Mouse (Mus musculus): Measurements from ENCODE around the gene Ube2o. TPM values are rescaled to one million over a fixed set of nuclear protein-coding genes. Genes with fewer than 3 reads are reported as not detected.
"Not testable (repeated sequence)": the region's sequence is repeated elsewhere in the genome, so short reads cannot be mapped to it uniquely, and the experiment has no call there.

Ube2o gene
- total RNA-seq, 2 experiments from 2014 or later: 134 to 139 TPM

DNA sequence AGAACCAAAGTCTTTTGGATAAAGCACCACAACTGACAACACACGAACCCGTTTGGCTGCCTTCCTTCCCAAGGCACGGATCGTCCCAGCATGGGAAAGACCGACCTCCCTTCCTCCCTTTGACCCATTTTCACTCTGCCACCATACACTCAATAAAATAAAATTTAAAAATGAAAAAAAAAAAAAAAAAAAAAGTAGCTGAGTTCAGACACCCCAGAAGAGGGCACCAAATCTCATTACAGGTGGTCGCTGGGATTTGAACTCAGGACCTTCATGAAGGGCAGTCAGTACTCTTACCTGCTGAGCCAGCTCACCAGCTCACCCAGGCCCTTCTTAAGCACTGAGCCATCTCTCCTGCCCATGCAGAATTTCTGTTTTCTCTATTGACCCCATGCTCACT lies 82.2 kb downstream of the Ube2o start:
- intact Hi-C loops (cut with DNase I): no loop called here

DNA sequence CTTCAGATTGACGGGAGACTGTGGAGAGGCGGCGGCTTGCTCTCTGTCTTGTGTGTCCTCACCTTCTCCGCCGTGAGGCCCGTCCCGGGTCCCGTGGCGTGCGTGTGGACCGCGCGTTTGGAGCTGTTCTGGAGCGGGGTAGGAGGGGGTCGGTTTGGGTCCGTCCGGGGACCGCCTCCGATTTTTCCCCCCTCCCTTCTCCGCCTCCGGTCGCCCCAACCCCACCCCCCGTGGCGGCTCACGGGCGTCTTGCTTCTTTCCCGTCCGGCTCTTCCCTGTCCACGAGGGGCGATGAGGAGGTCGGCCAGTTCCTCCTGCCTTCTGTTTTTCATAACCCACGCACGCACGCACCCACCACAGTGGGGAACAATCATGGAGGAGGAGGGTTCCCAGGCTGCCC lies 82.7 kb downstream of the Ube2o start:
- intact Hi-C loops (cut with DNase I): no loop called here
- no peak for DNase-seq (ENCODE audit: low spot score in 2 of 2)

More for the DNA sequence above, 82.2 kb downstream of the Ube2o start:
- no peak for DNase-seq (ENCODE audit: low spot score in 2 of 2)

DNA sequence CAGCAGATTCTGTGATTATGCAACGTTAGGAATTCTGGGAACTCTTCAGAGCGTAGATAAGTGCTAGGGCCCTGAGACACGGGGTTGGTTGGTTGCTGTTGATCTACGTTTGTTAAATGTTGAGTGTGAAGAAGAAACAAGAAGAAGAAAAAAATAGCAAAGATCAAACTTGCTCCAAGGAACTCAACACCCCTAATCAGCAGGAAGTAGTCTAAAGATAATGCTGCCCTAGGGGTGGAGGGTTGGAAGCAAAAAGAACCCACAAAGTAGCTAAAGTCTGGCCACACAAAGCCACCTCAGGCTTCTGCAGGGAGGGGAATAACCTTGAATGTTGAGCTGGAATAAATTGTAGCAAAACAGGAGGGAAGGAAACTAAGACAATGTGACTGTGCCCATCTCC lies 83.9 kb downstream of the Ube2o start:
- intact Hi-C loops (cut with DNase I): no loop called here
- DNase-seq (ENCODE audit: low spot score in 2 of 2): no peak

DNA sequence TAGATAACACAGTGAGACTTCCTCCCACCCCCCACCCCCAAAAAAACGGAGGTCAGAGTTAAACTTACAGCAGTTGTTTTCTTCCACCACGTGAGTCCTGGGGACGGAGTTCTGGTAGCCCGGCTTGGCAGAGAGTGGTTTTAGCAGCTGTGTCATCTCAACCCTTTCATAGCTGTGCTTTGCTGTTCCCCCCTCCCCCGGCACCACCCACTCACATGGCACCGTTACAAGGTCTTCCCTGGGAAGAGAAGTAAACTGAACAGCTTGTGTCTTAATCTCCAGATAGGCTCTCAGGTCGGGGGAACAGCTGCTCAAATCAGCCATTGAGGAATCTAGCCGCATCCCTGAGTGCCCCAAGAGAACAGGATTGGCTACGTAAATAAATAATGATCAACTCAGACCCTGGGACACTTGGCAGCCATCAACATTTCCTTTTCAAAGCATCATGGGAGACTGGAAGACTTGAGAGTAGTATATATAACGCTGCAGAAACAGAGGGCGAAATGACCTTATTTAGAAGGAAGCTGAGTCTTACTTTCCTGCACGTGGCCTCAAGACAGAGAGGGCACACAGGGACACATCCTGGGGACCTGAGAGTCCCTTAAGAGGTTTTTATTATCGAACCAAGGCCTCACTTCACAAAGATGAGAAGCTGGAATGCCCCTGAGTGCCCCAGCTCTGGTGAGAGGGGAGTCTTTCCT lies 86.6 kb downstream of the Ube2o start:
- DNase-seq (ENCODE audit: low spot score in 2 of 2): peak; percentile 67 to 89
- intact Hi-C loops (cut with DNase I): loop anchor here (5.0 kb wide), 1 partner anchor 38 kb away; the partner anchor contains the start of gene Sphk1

DNA sequence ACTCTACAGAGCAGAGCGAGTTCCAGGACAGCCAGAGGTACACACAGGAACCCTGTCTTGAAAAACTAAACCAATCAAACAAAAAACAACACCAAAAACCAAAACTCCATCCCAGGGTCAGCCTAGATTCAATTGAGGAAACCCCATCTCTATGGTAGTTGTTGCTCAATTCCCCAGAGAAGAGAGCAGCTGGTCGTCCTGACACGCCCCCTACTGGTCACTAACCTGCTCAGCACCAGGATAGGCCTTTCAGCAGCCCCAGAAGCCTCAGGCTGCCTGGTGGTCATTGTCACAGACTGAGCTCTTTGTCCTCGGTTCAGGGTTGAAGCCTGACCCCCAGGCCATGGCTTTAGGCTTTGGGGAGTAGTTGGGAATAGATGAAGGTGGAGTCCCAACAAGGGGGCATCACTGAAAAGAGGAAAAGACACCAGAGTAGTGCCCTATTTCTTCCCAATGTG lies 87.4 kb downstream of the Ube2o start, which contains the start of gene Prpsap1:
Prpsap1 (minus strand) TSS at position 408 of the 458 bp plus-strand sequence.
- no peak for DNase-seq (ENCODE audit: low spot score in 2 of 2)
- intact Hi-C loops (cut with DNase I): loop anchor here (5.0 kb wide), 1 partner anchor 38 kb away; the partner anchor contains the start of gene Sphk1

DNA sequence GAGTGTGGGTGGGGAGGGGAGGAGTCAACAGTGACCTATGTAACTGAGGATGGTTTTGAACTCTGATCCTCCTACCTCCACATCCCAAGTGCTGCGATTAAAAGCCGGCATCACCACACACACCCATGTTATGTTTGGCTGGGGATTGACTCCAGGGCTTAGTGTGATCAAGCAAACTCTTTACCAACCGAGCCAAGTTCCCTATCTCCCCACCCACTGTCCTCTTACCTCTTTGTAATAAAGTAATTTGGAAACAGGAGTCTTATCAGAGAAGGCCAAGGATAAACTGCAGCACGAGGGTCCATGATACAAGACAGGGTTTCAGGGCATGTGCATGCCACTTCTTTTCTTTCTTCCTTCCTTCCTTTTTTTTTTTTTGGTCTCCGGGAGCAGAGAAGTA lies 88.1 kb downstream of the Ube2o start:
- DNase-seq (ENCODE audit: low spot score in 2 of 2): no peak
- intact Hi-C loops (cut with DNase I): loop anchor here (5.0 kb wide), 1 partner anchor 39 kb away; the partner anchor contains the start of gene Sphk1

DNA sequence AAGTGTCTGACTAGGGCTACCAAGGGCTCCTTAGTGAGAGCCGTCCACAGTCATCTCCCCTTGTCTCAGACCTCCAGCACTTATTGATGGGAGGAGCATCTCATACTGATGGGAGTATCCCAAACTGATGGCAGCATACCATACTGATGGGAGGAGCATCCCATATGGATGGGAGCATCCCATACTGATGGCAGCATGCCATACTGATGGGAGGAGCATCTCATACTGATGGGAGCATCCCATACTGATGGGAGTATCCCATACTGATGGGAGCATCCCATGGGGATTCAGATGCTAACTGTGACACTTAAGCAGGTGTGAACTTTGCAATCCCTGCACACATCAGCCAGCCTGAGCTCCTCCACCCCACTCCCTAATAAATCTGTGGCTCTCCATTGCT lies 88.7 kb downstream of the Ube2o start:
- intact Hi-C loops (cut with DNase I): loop anchor here (5.0 kb wide), 1 partner anchor 40 kb away; the partner anchor contains the start of gene Sphk1
- DNase-seq (ENCODE audit: low spot score in 2 of 2): not testable (repeated sequence)

DNA sequence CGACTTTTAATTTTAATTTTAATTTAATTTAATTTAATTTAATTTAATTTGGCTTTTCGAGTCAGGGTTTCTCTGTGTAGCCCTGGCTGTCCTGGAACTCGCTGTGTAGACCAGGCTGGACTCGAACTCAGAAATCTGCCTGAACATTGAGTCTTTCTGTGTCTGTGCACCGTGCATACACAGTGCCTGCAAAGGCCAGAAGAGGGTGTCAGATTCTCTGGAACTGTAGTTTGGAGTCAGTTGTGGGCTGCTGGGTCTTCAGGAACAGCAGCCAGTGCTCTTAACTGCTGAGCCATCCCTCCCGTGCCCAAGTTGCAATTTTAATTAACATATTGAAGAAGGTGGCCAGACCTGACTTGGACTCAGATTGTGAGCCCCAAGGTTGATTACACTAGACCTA lies 89.9 kb downstream of the Ube2o start:
- intact Hi-C loops (cut with DNase I): loop anchor here (2.0 to 5.0 kb wide), 2 partner anchors 41 to 57 kb away; partner anchors contain the start of genes Sphk1 and Ubald2
- no peak for DNase-seq (ENCODE audit: low spot score in 2 of 2)

DNA sequence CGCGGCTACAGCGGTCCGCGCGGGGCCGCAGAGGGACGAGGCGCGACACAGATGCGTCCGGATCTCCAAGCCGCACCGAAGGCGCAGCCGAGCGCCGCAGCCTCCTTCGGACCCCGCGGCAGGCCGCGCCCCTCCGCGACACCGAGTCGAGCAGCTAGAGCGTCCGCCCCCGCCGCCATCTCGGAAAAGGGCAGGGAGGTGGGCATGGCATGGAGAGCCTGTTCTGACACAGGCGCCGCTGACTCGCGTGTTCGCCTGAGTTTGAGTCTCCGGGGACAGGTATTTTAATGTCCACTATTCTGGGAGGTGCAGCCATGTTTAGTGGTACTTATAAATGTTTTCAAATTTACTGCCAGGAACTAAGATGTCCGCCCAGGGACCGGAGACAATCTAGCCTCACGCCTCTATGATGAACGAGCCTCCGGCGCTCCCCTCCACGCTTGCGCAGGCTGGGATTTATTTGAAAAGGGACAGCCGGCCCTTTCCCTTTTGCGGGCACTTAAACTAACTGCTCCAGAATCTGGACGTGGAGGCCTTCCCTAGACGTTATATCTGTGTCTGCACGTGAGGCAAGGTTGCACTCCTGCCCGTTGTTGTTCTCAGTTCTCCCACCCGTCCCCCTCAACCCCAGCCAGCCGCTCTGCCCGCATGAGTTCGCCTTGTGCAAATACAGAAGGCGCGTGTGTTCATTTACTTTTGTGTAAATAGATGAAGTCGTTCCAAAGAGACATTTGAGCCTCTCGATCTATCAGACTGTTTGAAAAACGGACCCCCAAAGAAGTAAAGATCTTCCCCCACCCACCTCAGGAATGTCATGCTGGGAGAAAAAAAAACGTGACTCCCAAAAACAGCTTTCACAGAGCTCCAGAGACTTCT lies 90.8 kb downstream of the Ube2o start:
- intact Hi-C loops (cut with DNase I): loop anchor here (2.0 to 5.0 kb wide), 2 partner anchors 42 to 56 kb away; partner anchors contain the start of genes Sphk1 and Ubald2
- peak; percentile 79 to 86 for DNase-seq (ENCODE audit: low spot score in 2 of 2)

DNA sequence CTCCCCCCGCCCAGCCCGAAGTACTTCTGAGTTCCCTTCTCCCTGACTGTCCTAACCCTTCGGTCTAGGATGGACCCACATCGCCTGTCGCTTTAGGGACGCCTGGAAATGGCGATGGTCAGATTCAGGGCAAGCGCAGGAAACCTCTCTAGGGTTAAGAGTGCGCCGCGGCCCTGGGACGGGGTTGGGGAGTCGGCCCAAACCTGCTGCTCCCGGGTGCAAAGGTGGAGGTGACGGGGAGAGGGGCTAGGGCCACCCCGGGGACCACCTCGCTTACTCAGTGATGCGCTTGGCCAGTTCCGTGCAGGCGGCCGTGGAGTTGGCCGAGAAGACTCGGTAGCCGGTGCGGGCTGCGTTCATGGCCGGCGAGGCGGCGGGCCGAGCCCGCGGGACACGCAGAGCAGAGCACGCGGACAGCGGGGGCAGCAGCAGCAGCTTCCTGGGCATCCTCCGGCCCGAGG lies 91.4 kb downstream of the Ube2o start:
- intact Hi-C loops (cut with DNase I): loop anchor here (2.0 to 5.0 kb wide), 2 partner anchors 42 to 55 kb away; partner anchors contain the start of genes Sphk1 and Ubald2
- DNase-seq (ENCODE audit: low spot score in 2 of 2): no peak

DNA sequence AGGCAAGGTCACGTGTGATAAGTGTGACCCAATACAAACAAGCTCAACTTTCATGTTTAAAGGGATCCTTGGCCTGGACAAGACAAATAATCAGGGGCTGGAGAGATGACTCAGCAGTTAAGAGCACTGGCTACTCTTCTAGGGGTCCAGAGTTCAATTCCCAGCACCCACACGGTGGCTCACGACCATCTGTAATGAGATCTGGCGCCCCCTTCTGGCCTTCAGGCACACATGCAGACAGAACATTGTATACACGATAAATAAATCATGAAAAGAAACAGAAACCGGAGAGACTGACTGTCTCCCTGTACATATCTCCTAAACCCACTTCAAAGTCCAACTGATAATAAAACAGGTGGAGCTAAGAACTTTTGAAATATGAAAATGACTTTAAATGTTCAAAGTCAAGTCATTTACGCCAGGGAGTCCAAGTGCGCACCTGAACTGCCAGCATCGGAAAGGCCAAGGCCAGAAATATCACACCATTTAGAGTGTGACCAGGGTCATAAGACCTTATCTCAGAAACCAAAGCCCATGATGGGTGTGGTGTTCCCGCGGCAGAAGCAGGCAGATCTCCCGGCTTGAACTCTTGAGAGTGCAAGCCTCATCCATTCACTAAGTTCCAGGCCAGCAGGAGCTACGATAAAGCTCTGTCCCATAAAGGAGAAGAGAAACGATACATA lies 92.4 kb downstream of the Ube2o start:
- DNase-seq (ENCODE audit: low spot score in 2 of 2): no peak
- intact Hi-C loops (cut with DNase I): no loop called here

DNA sequence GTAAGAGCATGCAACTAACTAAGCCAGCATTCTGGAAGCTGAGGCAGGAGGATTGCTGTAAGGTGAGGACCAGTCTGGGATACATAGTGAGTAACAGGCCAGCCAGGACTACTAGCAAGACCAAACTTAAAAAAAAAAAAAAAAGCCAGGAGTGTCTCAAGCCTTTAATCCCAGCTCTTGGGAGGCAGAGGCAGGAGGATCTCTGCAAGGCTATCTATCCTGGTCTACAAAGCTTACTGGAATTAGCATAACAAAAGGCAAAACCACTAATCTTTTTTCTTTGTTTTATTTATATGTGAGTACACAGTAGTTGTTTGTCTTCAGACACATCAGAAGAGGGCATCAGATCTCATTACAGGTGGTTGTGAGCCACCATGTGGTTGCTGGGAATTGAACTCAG lies 93.0 kb downstream of the Ube2o start:
- DNase-seq (ENCODE audit: low spot score in 2 of 2): no peak
- intact Hi-C loops (cut with DNase I): no loop called here

Other genes with a start within 250 kb of the Ube2o start
- gene Foxj1, start 246.0 kb downstream of the Ube2o start, total RNA-seq (2021): 1 to 10 TPM; 4.2 to 5.5 TPM
- 100 to 1,000 TPM; 228 to 235 TPM for gene Rnf157, start 168.4 kb downstream of the Ube2o start, total RNA-seq (2021)
- 10 to 100 TPM; 30.1 to 32.0 TPM for gene Ubald2, start 147.4 kb downstream of the Ube2o start, total RNA-seq (2021)
- not detected for gene Qrich2, start 115.2 kb downstream of the Ube2o start, total RNA-seq (2021)
- 10 to 100 TPM; 70.6 to 82.9 TPM for gene Prpsap1, start 87.2 kb downstream of the Ube2o start, total RNA-seq (2021)
- 1 to 10 TPM; 4.7 to 5.9 TPM for gene Sphk1, start 50.5 kb downstream of the Ube2o start, total RNA-seq (2021)
- gene Aanat, start 5.0 kb upstream of the Ube2o start, total RNA-seq (2021): under 1 TPM; 0.34 to 0.35 TPM
- 1 to 10 TPM; 1.5 to 1.9 TPM for gene Rhbdf2, start 45.6 kb upstream of the Ube2o start, total RNA-seq (2021)
- 1 to 10 TPM; 2.8 to 3.0 TPM for gene Prcd, start 72.1 kb upstream of the Ube2o start, total RNA-seq (2021)
- 10 to 100 TPM; 26.7 to 34.7 TPM for gene Cygb, start 72.9 kb upstream of the Ube2o start, total RNA-seq (2021)
- gene St6galnac1, start 194.1 kb upstream of the Ube2o start, total RNA-seq (2021): not detected
- gene Mxra7, start 246.6 kb upstream of the Ube2o start, total RNA-seq (2021): 10 to 100 TPM; 14.9 to 15.9 TPM